Mouse (Mus musculus): ENCODE measurements around the gene Ndufs7.
"Not testable (repeated sequence)": the region's sequence is repeated elsewhere in the genome, so short reads cannot be mapped to it uniquely, and the experiment has no call there.

Ndufs7 gene

GRCm38 (mm10) chr10:80242088-80242487 lies 6.8 kb upstream of the Ndufs7 start:
- no peak for DNase-seq (ENCODE audit: low read depth in 2 of 2, low spot score in 2 of 2)

- no peak for DNase-seq (ENCODE audit: low read depth in 2 of 2, low spot score in 2 of 2)
Measured at GRCm38 (mm10) chr10:80242607-80243006, 6.3 kb upstream of the Ndufs7 start.

- DNase-seq (ENCODE audit: low read depth in 2 of 2, low spot score in 2 of 2): no peak
Measured at GRCm38 (mm10) chr10:80244791-80245399, 4.0 kb upstream of the Ndufs7 start.

GRCm38 (mm10) chr10:80245600-80245999 lies 3.3 kb upstream of the Ndufs7 start:
- peak; percentile 60 to 71 for DNase-seq (ENCODE audit: low read depth in 2 of 2, low spot score in 2 of 2)

- DNase-seq (ENCODE audit: low read depth in 2 of 2, low spot score in 2 of 2): no peak
Measured at GRCm38 (mm10) chr10:80247849-80248248, 1.1 kb upstream of the Ndufs7 start.

- DNase-seq (ENCODE audit: low read depth in 2 of 2, low spot score in 2 of 2): not testable (repeated sequence)
Measured at GRCm38 (mm10) chr10:80248437-80248836, 484 bp upstream of the Ndufs7 start.

GRCm38 (mm10) chr10:80250059-80250458 lies 1.1 kb downstream of the Ndufs7 start:
- DNase-seq (ENCODE audit: low read depth in 2 of 2, low spot score in 2 of 2): no peak

- DNase-seq (ENCODE audit: low read depth in 2 of 2, low spot score in 2 of 2): no peak
Measured at GRCm38 (mm10) chr10:80250573-80250972, 1.7 kb downstream of the Ndufs7 start.

- DNase-seq (ENCODE audit: low read depth in 2 of 2, low spot score in 2 of 2): no peak
Measured at GRCm38 (mm10) chr10:80252011-80252410, 3.1 kb downstream of the Ndufs7 start.

- no peak for DNase-seq (ENCODE audit: low read depth in 2 of 2, low spot score in 2 of 2)
Measured at GRCm38 (mm10) chr10:80252493-80253274, 3.8 kb downstream of the Ndufs7 start.

- no peak for DNase-seq (ENCODE audit: low read depth in 2 of 2, low spot score in 2 of 2)
Measured at GRCm38 (mm10) chr10:80253551-80253950, 4.6 kb downstream of the Ndufs7 start.

- no peak for DNase-seq (ENCODE audit: low read depth in 2 of 2, low spot score in 2 of 2)
Measured at GRCm38 (mm10) chr10:80254331-80255297, 5.7 kb downstream of the Ndufs7 start.

GRCm38 (mm10) chr10:80255881-80256535 lies 7.1 kb downstream of the Ndufs7 start:
- DNase-seq (ENCODE audit: low read depth in 2 of 2, low spot score in 2 of 2): no peak

- DNase-seq (ENCODE audit: low read depth in 2 of 2, low spot score in 2 of 2): no peak
Measured at GRCm38 (mm10) chr10:80257936-80258335, 9.0 kb downstream of the Ndufs7 start.

GRCm38 (mm10) chr10:80258752-80259462 lies 10.0 kb downstream of the Ndufs7 start:
- DNase-seq (ENCODE audit: low read depth in 2 of 2, low spot score in 2 of 2): no peak

GRCm38 (mm10) chr10:80259463-80259805 lies 10.5 kb downstream of the Ndufs7 start:
- DNase-seq (ENCODE audit: low read depth in 2 of 2, low spot score in 2 of 2): no peak

GRCm38 (mm10) chr10:80259861-80260641 lies 11.1 kb downstream of the Ndufs7 start:
- no peak for DNase-seq (ENCODE audit: low read depth in 2 of 2, low spot score in 2 of 2)

GRCm38 (mm10) chr10:80260642-80261584 lies 12.0 kb downstream of the Ndufs7 start, which contains the start of the genes Gamt and Dazap1:
TSS of gene Gamt (minus strand) at chr10:80261012.
TSS of gene Dazap1 (plus strand) at chr10:80261486.
- DNase-seq (ENCODE audit: low read depth in 2 of 2, low spot score in 2 of 2): peak; percentile 61 to 77
